Mouse (Mus musculus) MEL (cell line): Measurements from ENCODE around the gene Corin.

ENCODE experiments used
- GATA1 ChIP-seq: IDR thresholded peaks from 2 replicates; pipeline ENCODE4 v1.6.1; 2011; ENCODE audit warnings: low read depth, low read length, improper control_type of control experiment
- TAL1 ChIP-seq: IDR thresholded peaks from 2 replicates; pipeline ENCODE4 v1.6.1; 2012; ENCODE audit warnings: mild to moderate bottlenecking, inconsistent platforms, low read length, moderate library complexity, mixed read lengths
- USF1 ChIP-seq: IDR thresholded peaks from 2 replicates; pipeline ENCODE4 v1.6.1; 2014; ENCODE audit warnings: low read depth, mild to moderate bottlenecking, inconsistent platforms, low read length, improper control_type of control experiment, moderate library complexity

DNA sequence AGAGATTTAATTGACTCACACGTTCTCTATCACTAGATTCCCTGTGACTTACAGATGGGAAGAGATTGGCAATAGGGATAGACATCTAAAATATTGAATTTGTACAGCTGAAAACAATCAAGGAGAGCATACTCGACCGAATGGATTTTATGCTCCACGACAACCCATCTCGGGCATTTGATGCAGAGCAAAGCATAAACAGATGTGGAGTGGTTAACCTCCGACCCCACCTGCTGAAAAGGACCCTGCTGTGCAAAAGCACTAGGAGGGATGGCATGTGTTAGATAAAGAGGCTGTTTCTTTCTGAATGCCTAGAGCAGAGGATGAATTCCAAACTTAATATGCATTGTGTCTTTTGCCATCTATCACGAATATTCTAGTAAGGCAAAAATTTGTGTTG is 23.8 kb downstream of the Corin start:
- TF ChIP-seq GATA1 (no peak), TAL1 (no peak), USF1 (no peak)
